Mouse (Mus musculus) E14TG2a.4 (cell line): ENCODE measurements at regions not wholly inside any gene's neighbourhood (a gene's known extent, or its start where the extent isn't known, plus 50 kb on each side); places are given as distances from the start of the nearest gene placed in this dataset.
"Not testable (repeated sequence)": the region's sequence is repeated elsewhere in the genome, so short reads cannot be mapped to it uniquely, and the experiment has no call there.

Experiments used
- H3K27me3 ChIP-seq: 2 replicates; pipeline ENCODE4 v1.6.1; 2014; ENCODE audit warnings: low read length, control low read depth; ENCODE audit not compliant: insufficient read depth
- H3K36me3 ChIP-seq: 2 replicates; pipeline ENCODE4 v1.6.1; 2014; ENCODE audit warnings: low read length, control low read depth; ENCODE audit not compliant: insufficient read depth
- H3K4me1 ChIP-seq: replicated peaks from 2 replicates; pipeline ENCODE4 v1.6.1; 2014; ENCODE audit warnings: low read depth, low read length, control low read depth
- H3K4me3 ChIP-seq: replicated peaks from 2 replicates; pipeline ENCODE4 v1.5.1; 2014; ENCODE audit warnings: mild to moderate bottlenecking, low read length
- H3K9me3 ChIP-seq: 2 replicates; pipeline ENCODE4 v1.6.1; 2014; ENCODE audit warnings: low read length, control low read depth
- CTCF ChIP-seq: conservative IDR thresholded peaks from 2 replicates; pipeline ENCODE4 v1.5.1; 2014; ENCODE audit warnings: low read length
- NANOG ChIP-seq: IDR thresholded peaks from 2 replicates; pipeline ENCODE4 v1.6.1; 2014; ENCODE audit warnings: borderline replicate concordance, low read length, mixed read lengths
- POU5F1 ChIP-seq: IDR thresholded peaks from 2 replicates; pipeline ENCODE4 v1.6.1; 2014; ENCODE audit warnings: low read length, borderline replicate concordance

- peaks cover 57% of the 10 kb centered on the region for H3K4me1 ChIP-seq
- H3K4me3 ChIP-seq = peak overlapping the region; percentile 87
- H3K27me3 ChIP-seq, H3K9me3 ChIP-seq, H3K36me3 ChIP-seq: not testable (repeated sequence)
- TF ChIP-seq NANOG = peak; percentile 90
These were observed 80.8 kb upstream of the Gm15446 start for GRCm38 (mm10) chr5:109842186-109842978.

DNA sequence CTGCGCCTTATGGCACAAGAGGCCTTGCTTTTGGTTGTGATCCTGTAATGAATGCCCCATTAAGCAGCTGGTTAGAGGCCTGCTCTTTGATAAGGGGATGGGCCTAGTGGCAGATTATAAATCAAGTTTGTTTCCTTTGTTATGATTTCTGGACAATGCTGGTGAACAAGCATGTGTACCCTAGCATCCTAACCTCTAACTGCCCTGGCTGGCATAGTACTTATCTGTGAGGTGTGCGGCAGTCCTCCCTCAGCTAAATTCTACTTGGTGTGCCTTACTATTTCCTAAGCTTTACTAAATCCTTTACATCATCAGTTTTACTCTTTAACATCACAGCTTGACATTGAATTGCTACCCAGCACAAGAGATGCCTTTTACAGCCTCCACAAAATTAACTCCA lies 79.0 kb upstream of the Gm15446 start:
- H3K4me1 ChIP-seq = peaks cover 52% of the 10 kb centered on the region
- peak overlapping the region; percentile 87 for H3K4me3 ChIP-seq
- H3K9me3 ChIP-seq = peaks cover 20% of the 10 kb centered on the region
- H3K36me3 ChIP-seq, H3K27me3 ChIP-seq: not testable (repeated sequence)

- Histone ChIP-seq H3K4me3 (peak overlapping the region; percentile 87), H3K9me3 (peaks cover 23% of the 10 kb centered on the region), H3K4me1 (peaks cover 46% of the 10 kb centered on the region), H3K36me3 (no peaks in the 10 kb centered on the region), H3K27me3 (no peaks in the 10 kb centered on the region)
- no peak for TF ChIP-seq CTCF
These were observed 78.4 kb upstream of the Gm15446 start for GRCm38 (mm10) chr5:109844753-109845186.

DNA sequence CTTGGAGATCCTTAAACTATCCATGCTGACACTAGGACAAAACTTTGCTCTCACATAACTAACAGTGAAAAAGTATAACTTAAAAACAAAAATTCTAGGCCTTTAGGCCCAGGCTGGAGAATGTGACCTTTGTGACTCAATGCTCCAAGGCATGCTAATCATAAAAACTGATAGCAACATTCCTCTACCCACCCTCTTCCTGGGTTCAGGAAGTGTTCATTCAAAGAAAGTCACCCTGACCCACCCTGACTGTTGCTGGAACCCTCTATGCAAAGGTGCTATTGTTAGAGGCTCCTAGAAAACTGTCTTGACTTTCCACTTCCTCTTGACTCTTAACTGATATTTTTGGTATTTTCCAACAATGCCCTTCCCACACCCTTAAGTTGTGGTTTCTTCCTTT lies 72.0 kb upstream of the Gm15446 start:
- not testable (repeated sequence) for H3K4me3 ChIP-seq, H3K27me3 ChIP-seq, H3K36me3 ChIP-seq
- Histone ChIP-seq H3K9me3 (peaks cover 27% of the 10 kb centered on the region), H3K4me1 (peaks cover 25% of the 10 kb centered on the region)

DNA sequence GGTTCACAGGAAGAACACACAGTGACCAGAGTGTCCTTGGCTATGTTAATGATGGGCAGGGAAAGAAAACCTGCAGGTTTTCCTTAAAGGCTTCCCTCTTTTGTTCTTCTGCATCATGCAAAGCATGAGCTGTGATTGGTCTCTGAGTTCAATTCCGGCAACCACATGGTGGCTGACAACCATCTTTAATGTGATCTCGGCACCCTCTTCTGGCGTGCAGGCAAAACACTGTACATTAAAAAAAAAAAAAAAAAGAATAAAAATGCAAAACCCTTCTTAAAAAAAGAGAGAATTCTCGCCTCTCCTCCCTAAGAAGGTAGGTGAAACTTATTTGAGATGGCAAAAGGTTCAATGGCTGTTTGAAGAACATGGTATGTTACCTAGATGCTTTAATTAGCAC lies 62.8 kb upstream of the Gm15446 start:
- Histone ChIP-seq H3K27me3 (no peaks in the 10 kb centered on the region), H3K9me3 (no peaks in the 10 kb centered on the region), H3K36me3 (no peaks in the 10 kb centered on the region), H3K4me1 (peaks cover 1% of the 10 kb centered on the region), H3K4me3 (no peak overlapping the region)
- no peak for TF ChIP-seq CTCF
- no peak for TF ChIP-seq NANOG
- TF ChIP-seq POU5F1 = no peak

DNA sequence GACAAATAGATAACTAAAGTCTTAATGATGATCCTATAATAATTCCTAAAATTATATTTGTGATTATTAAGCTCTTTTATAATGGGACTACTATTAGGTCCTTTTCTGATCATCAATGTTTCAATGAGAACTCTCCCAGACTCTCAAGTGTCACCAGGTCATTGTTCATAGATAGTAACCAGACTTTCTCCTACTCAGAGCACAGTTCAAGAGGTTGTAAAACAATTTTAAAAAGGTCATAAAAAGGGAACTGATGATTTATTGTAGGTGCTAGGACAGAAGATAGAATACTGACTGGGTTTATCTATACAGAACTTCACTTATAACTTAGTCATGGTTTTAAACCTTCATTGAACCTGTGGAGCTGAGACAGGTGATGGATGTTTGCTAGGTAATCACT lies 58.7 kb upstream of the Gm15446 start:
- not testable (repeated sequence) for H3K9me3 ChIP-seq, H3K36me3 ChIP-seq, H3K4me3 ChIP-seq, H3K27me3 ChIP-seq
- peaks cover 17% of the 10 kb centered on the region for H3K4me1 ChIP-seq

- Histone ChIP-seq H3K4me3 (peak overlapping the region; percentile 85; the same call in 1 of the 2 replicates), H3K27me3 (no peaks in the 10 kb centered on the region), H3K4me1 (peaks cover 17% of the 10 kb centered on the region), H3K9me3 (peaks cover 14% of the 10 kb centered on the region), H3K36me3 (peaks cover 8% of the 10 kb centered on the region; the same call in 1 of the 2 replicates)
- TF ChIP-seq CTCF = no peak
- no peak for TF ChIP-seq POU5F1
- TF ChIP-seq NANOG = peak; percentile 78
These were observed 57.6 kb upstream of the Gm15446 start for GRCm38 (mm10) chr5:109865628-109866027.

- H3K9me3 ChIP-seq = peaks cover 24% of the 10 kb centered on the region
- no peak for TF ChIP-seq POU5F1
- no peak for TF ChIP-seq CTCF
- TF ChIP-seq NANOG = no peak
- peak overlapping the region; percentile 85 for H3K4me3 ChIP-seq
- H3K36me3 ChIP-seq = peaks cover 12% of the 10 kb centered on the region; the same call in 1 of the 2 replicates
- no peaks in the 10 kb centered on the region for H3K27me3 ChIP-seq
- peaks cover 17% of the 10 kb centered on the region for H3K4me1 ChIP-seq
These were observed 56.7 kb upstream of the Gm15446 start for GRCm38 (mm10) chr5:109866337-109867126.

GRCm38 (mm10) chr5:109867221-109867620 lies 56.0 kb upstream of the Gm15446 start:
- Histone ChIP-seq H3K36me3 (peaks cover 19% of the 10 kb centered on the region; the same call in 1 of the 2 replicates), H3K4me1 (peaks cover 17% of the 10 kb centered on the region), H3K4me3 (peak overlapping the region; percentile 85), H3K9me3 (peaks cover 30% of the 10 kb centered on the region)
- not testable (repeated sequence) for H3K27me3 ChIP-seq
